Mouse (Mus musculus): ENCODE measurements around the gene Tmem132c.

DNA sequence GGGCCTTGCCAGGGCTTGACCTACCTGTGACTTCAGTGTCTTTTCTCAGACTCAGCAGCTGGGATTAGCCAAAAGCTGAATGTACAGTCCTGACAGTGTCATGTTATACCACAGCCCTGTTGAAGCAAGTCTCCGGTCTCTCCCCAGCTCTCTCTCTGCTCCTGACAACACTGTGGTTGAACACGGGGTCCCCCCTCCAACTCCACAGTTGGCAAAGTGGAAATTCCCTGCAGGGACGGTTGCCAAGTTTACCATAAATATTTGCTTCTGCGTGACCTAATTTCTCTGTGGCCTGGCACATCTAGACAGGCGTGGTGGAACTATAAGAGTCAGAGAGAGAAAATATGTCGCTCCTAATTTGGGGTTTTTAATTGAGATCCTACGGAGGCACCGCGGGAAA lies 274.4 kb downstream of the Tmem132c start:
- TF ChIP-seq CTCF (conservative IDR thresholded peaks at IDR 0.05; ENCODE audit: low read length) (no peak), POU5F1 (IDR thresholded peaks at IDR 0.05; ENCODE audit: borderline replicate concordance, low read length) (no peak)

Measured in E14TG2a.4 (cell line).